Mouse (Mus musculus): Measurements from ENCODE around the gene Cdcp1. TPM values are rescaled to one million over a fixed set of nuclear protein-coding genes. Genes with fewer than 3 reads are reported as not detected.

Cdcp1 gene
- 0.93 and 0.95 TPM in 2 replicates for polyA plus RNA-seq (2012; rRNA removed)

DNA sequence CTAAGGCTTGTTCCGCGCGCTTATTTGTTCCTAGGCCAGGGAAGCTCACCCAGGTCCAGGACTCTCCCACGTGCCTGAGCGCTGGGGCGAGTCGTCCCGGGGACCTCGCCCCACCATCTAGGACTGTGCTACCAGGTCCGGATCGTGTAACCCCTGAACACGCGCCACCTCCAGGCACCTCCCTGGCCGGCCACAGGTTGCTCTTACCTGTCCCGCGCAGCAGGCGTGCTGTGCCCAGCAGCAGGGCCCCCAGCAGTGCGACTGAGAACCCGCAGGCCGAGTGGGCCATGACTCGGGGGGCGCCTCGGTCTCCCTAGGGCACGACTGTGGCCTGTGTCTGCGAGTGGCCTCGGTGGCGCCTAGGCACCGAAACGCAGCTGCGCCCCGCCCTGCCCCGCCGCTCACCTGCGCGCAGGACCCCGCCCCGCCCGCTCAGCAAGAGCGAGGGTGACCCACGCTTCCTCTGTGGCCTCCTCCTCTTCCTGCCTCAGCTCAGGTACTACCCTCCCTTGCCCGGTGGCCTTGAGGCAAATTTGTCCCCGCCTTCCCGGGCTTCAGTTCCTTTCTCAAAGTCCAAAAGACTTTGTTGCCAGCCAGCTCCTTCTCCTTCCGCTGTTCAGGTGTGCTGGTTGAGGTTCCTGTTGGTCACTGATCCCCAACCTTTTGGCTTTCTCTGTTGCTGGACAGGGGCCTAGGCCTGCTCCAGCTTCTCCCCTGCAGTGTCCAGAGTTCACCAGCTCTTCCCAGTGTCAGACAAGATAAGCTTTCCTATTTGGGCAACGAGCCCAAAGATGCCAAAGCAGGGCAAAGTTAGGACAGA lies at the start of gene Cdcp1:
Gene Cdcp1, minus strand, starts transcription at position 418 of the 820 bp plus-strand sequence.
- TF ChIP-seq POLR2A (IDR thresholded peaks at IDR 0.05; ENCODE audit: low read depth, low read length) (no peak), CTCF (IDR thresholded peaks at IDR 0.05; ENCODE audit: extremely low read depth, insufficient read depth, insufficient read length, insufficient replicate concordance) (no peak)
- no peak for DNase-seq (ENCODE audit: low read depth in 1 of 2, low spot score in 2 of 2)
- H3K4me3 ChIP-seq (ENCODE audit: extremely low read depth, insufficient read depth, insufficient read length): no peak within 1 kb of the TSS
- peaks cover 4% of the 10 kb centered on the region; the same call in 1 of the 2 replicates for H3K4me1 ChIP-seq (ENCODE audit: control insufficient read depth, insufficient read depth, insufficient read length)
- 20% methylated on average over 45 of the region's 45 CpGs for WGBS
- H3K27ac ChIP-seq (ENCODE audit: insufficient read depth, low read length): no peak within 1 kb of the TSS
- no peaks in the 10 kb centered on the region for H3K36me3 ChIP-seq (ENCODE audit: control insufficient read depth, insufficient read depth, low read length)
- H3K27me3 ChIP-seq (ENCODE audit: control insufficient read depth, insufficient read depth, low read length): no peaks in the 10 kb centered on the region

DNA sequence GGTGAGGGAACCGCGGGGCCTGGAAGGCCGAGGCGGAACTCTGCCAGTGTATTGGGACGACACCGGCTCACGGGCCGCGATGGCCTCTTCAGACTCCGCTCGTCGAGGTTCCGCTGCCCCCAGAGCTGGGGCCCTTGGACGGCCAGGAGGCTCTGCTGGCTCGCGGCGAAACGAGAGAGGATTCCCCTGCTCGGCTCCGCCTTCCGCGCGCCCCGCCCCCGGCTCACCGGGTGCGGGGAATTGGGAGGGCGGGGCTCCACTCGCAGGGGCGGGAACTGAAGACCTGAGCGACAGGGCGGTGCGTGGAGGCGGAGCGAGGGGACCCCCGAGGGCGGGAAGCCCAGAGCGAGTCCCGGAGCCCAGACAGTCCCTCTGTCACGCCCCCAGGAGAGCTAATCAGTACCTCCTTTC lies 44.8 kb upstream of the Cdcp1 start, which contains the start of gene Tmem158:
Gene Tmem158, minus strand, starts transcription at position 154 of the 411 bp plus-strand sequence.
- TF ChIP-seq CTCF (IDR thresholded peaks at IDR 0.05; ENCODE audit: extremely low read depth, insufficient read depth, insufficient read length, insufficient replicate concordance) (no peak), POLR2A (IDR thresholded peaks at IDR 0.05; ENCODE audit: low read depth, low read length) (no peak)
- peaks cover 9% of the 10 kb centered on the region; the same call in 1 of the 2 replicates for H3K4me1 ChIP-seq (ENCODE audit: control insufficient read depth, insufficient read depth, insufficient read length)
- H3K27ac ChIP-seq (ENCODE audit: insufficient read depth, low read length): no peak within 1 kb of the TSS
- peak; percentile 7 to 49 for DNase-seq (ENCODE audit: low read depth in 1 of 2, low spot score in 2 of 2)
- peak within 1 kb of the TSS; percentile 74 for H3K4me3 ChIP-seq (ENCODE audit: extremely low read depth, insufficient read depth, insufficient read length)
- H3K36me3 ChIP-seq (ENCODE audit: control insufficient read depth, insufficient read depth, low read length): no peaks in the 10 kb centered on the region
- under 1% methylated on average over 40 of the region's 40 CpGs for WGBS
- peaks cover 9% of the 10 kb centered on the region; the same call in 1 of the 2 replicates for H3K27me3 ChIP-seq (ENCODE audit: control insufficient read depth, insufficient read depth, low read length)

DNA sequence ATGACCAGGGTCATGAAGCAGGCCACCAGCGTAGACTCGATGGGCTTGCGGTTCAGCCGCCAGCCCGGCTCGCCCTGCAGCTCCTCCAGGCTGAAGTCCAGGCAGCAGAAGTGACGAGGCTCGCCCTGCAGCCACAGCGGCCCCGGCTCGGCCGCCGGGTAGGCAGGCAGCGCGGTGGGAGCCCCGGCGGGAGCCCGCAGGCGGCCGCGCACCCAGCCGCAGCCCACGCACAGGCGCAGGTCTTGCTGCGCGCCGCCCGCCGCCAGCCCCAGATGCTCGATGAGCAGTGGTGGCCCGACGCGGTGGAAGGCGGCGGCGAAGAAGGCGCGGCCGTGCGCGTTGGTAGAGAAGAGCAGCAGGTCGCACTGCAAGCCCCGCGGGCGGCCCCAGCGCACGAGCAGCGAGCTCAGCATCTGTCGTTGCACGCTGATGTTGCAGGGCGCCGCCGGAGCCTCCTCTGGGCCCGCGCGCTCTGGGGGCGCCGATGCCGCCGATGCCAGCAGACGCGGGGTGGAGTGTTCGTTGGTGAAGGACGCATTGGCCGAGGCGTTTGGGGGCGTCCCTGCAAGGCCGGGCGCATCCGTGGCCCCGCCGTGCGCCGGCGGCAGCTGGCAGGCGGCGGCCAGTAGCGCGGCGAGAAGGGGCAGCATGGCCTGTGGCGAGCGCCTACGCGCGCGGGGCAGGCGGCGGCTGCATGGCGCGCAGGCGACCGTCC lies 44.2 kb upstream of the Cdcp1 start:
- DNase-seq (ENCODE audit: low read depth in 1 of 2, low spot score in 2 of 2): no peak
- Histone ChIP-seq H3K27me3 (ENCODE audit: control insufficient read depth, insufficient read depth, low read length) (peaks cover 9% of the 10 kb centered on the region; the same call in 1 of the 2 replicates), H3K27ac (ENCODE audit: insufficient read depth, low read length) (no peak overlapping the region), H3K4me1 (ENCODE audit: control insufficient read depth, insufficient read depth, insufficient read length) (peaks cover 9% of the 10 kb centered on the region; the same call in 1 of the 2 replicates), H3K36me3 (ENCODE audit: control insufficient read depth, insufficient read depth, low read length) (no peaks in the 10 kb centered on the region), H3K4me3 (ENCODE audit: extremely low read depth, insufficient read depth, insufficient read length) (peak overlapping the region; percentile 74)
- no peak for TF ChIP-seq POLR2A (IDR thresholded peaks at IDR 0.05; ENCODE audit: low read depth, low read length)
- TF ChIP-seq CTCF (IDR thresholded peaks at IDR 0.05; ENCODE audit: extremely low read depth, insufficient read depth, insufficient read length, insufficient replicate concordance): no peak
- WGBS: under 1% methylated on average over 84 of the region's 92 CpGs

DNA sequence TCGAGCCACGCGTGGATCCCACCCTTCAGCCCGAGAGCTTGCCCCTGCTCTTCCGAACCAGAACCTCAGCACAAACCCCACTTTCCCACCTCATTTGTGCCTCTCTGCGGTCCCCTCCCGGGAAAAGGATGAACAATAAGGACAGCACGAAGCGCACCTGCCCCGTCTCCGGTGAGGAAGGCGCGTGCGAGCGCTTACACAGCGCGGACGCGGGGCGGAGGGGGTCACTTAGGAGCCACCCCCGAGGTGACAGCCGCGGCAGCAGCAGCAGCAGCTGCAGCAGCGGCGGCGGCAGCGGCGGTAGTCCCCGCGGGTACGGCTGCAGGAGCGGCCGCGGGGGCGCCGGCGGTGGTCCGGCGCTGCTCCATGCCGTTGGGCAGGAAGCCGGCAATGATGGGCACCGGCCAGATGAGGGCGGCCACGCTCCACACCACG lies 43.6 kb upstream of the Cdcp1 start:
- Histone ChIP-seq H3K27me3 (ENCODE audit: control insufficient read depth, insufficient read depth, low read length) (peaks cover 9% of the 10 kb centered on the region; the same call in 1 of the 2 replicates), H3K4me3 (ENCODE audit: extremely low read depth, insufficient read depth, insufficient read length) (peak overlapping the region; percentile 74; the same call in 1 of the 2 replicates), H3K4me1 (ENCODE audit: control insufficient read depth, insufficient read depth, insufficient read length) (peaks cover 9% of the 10 kb centered on the region; the same call in 1 of the 2 replicates), H3K36me3 (ENCODE audit: control insufficient read depth, insufficient read depth, low read length) (no peaks in the 10 kb centered on the region), H3K27ac (ENCODE audit: insufficient read depth, low read length) (no peak overlapping the region)
- TF ChIP-seq CTCF (IDR thresholded peaks at IDR 0.05; ENCODE audit: extremely low read depth, insufficient read depth, insufficient read length, insufficient replicate concordance) (peak; percentile 40; the same call in 1 of the 2 replicates), POLR2A (IDR thresholded peaks at IDR 0.05; ENCODE audit: low read depth, low read length) (no peak)
- 4% methylated on average over 41 of the region's 45 CpGs for WGBS
- peak in 1 of 2 experiments; percentile 32 for DNase-seq (ENCODE audit: low read depth in 1 of 2, low spot score in 2 of 2)

DNA sequence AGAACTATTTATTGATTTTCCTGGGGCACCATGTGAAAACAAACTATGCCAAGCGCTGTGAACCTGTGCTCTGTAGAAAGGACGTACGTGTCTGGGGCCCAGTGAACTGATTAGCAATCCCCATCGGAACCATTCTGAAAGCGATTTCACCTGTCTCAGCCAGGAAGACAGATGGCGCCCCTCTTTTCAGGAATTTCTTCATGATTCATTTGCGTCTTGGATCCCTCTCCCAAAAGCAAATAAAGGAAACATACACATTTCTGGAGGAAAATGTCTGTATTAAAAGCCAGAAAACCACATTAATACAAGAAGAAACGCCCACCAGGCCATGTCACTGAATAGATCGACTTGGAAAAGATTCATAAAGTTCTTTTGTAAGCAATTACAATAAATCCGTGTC lies 43.0 kb upstream of the Cdcp1 start:
- no peaks in the 10 kb centered on the region for H3K36me3 ChIP-seq (ENCODE audit: control insufficient read depth, insufficient read depth, low read length)
- no peak overlapping the region for H3K27ac ChIP-seq (ENCODE audit: insufficient read depth, low read length)
- DNase-seq (ENCODE audit: low read depth in 1 of 2, low spot score in 2 of 2): no peak
- H3K4me1 ChIP-seq (ENCODE audit: control insufficient read depth, insufficient read depth, insufficient read length): peaks cover 9% of the 10 kb centered on the region; the same call in 1 of the 2 replicates
- TF ChIP-seq CTCF (IDR thresholded peaks at IDR 0.05; ENCODE audit: extremely low read depth, insufficient read depth, insufficient read length, insufficient replicate concordance) (no peak), POLR2A (IDR thresholded peaks at IDR 0.05; ENCODE audit: low read depth, low read length) (no peak)
- no peak overlapping the region for H3K4me3 ChIP-seq (ENCODE audit: extremely low read depth, insufficient read depth, insufficient read length)
- peaks cover 9% of the 10 kb centered on the region; the same call in 1 of the 2 replicates for H3K27me3 ChIP-seq (ENCODE audit: control insufficient read depth, insufficient read depth, low read length)
- WGBS: 72% methylated on average over 10 of the region's 10 CpGs

DNA sequence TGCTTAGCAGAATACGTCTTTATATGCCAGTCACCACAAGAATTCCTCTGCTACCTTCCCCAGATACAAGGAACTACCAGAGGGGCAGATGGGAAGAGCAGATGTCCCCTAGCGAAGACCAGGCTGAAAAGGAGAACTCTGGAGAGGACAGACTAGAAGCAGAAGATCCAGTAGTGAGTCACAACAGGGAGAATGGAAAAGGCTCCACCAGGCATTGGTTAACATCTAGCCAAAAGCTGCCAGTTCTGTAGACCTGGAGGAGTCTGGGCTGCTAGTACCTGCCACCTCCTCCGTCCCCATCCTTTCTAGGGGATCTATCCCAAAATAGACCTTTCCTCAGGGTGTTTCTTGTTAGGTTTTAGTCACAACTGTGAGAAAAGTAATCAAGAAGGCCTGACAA lies 39.9 kb upstream of the Cdcp1 start:
- DNase-seq (ENCODE audit: low read depth in 1 of 2, low spot score in 2 of 2): no peak
- TF ChIP-seq CTCF (IDR thresholded peaks at IDR 0.05; ENCODE audit: extremely low read depth, insufficient read depth, insufficient read length, insufficient replicate concordance): no peak
- no peak for TF ChIP-seq POLR2A (IDR thresholded peaks at IDR 0.05; ENCODE audit: low read depth, low read length)
- Histone ChIP-seq H3K27ac (ENCODE audit: insufficient read depth, low read length) (no peak overlapping the region), H3K27me3 (ENCODE audit: control insufficient read depth, insufficient read depth, low read length) (peaks cover 8% of the 10 kb centered on the region; the same call in 1 of the 2 replicates), H3K4me1 (ENCODE audit: control insufficient read depth, insufficient read depth, insufficient read length) (peaks cover 9% of the 10 kb centered on the region; the same call in 1 of the 2 replicates), H3K4me3 (ENCODE audit: extremely low read depth, insufficient read depth, insufficient read length) (no peak overlapping the region), H3K36me3 (ENCODE audit: control insufficient read depth, insufficient read depth, low read length) (no peaks in the 10 kb centered on the region)
- 90% methylated on average over 3 of the region's 3 CpGs for WGBS

Measured in spleen, adult 2 months (tissue).